ENCODE assay signal across 7 mouse cellular contexts in the genomic region with DNA sequence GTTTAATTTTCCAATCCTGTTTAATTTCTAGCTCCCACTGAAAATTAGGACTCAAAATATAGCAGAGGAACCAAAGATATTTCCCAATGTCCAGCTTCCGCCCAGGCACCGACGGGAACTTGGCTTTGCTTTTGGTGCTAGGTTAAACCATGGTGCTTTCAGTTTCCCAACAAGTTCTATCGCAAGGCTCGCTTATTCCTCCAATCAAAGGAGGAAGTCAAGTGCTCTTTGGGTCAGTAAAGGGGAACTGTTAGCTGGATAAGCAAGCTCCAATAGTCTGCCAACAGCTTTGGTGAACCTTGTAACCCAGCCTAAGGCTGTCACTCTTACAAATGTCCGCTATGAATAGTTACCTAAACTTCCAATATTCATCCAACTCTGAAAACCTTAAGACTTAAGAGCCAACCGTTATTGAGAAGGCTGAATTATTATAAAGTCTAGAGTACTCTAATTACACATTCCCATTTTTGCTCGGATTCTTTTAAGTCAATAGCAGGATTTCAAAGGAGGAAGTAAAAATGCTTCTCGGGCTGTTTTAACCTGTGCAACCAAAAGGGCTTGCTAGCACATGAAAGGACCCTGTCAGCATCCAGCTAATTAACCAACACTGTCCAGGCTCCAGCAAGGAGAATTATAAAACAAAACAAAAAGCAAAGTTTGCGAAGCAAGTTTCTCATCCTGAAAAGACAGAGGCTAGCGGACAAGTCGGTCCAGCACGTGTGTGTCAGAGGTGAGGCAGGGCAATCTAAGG. TPM values are rescaled to one million over a fixed set of nuclear protein-coding genes. Genes with fewer than 3 reads are reported as not detected.
DNase-seq lines count a peak whose midpoint lies in the region; ATAC-seq and TF ChIP-seq lines count a peak whose summit lies in the region.

No protein-coding gene starts in this region.

- peak; percentile 13 for DNase-seq in CD4-positive, CD25-positive, alpha-beta regulatory T cell, adult 2 months (ENCODE audit: low read depth, low spot score)
- DNase-seq in NIH3T3 (ENCODE audit: low read depth) = peak; percentile 56
- peak; percentile 61 to 77 for DNase-seq in heart, adult 18-20 months
- peak; percentile 37 for DNase-seq in kidney, postnatal 0 days (ENCODE audit: low spot score)
- DNase-seq in midbrain, embryonic 10.5 days (ENCODE audit: low spot score) = no peak
- DNase-seq in layer of hippocampus, adult 9-10 months (ENCODE audit: low spot score) = no peak
- DNase-seq in gastrocnemius, postnatal 14 days = no peak

- 30% methylated on average over 13 of the region's 13 CpGs for WGBS in kidney, postnatal 0 days
- 44% methylated on average over 13 of the region's 13 CpGs for WGBS in midbrain, embryonic 10.5 days

- peak overlapping the region; percentile 80 for H3K4me2 ChIP-seq in kidney, postnatal 0 days (ENCODE audit: low read length)

- ATAC-seq in kidney, postnatal 0 days (replicated peaks; ENCODE audit: low FRiP score, low read depth) = no peak

- peak overlapping the region; percentile 89 for H3K9ac ChIP-seq in kidney, postnatal 0 days (ENCODE audit: low read depth, low read length)

- no peak for TF ChIP-seq CTCF in kidney, postnatal 0 days (IDR thresholded peaks at IDR 0.05; ENCODE audit: low read depth)

- H3K9me3 ChIP-seq in kidney, postnatal 0 days (replicated peaks; ENCODE audit: low read length) = no peaks in the 10 kb centered on the region
- H3K9me3 ChIP-seq in midbrain, embryonic 10.5 days (replicated peaks) = no peaks in the 10 kb centered on the region

- intact Hi-C loops in gastrocnemius, postnatal 14 days (cut with DNase I; ENCODE audit: low total_unique reads) = no loop called here

- no peaks in the 10 kb centered on the region for H3K4me1 ChIP-seq in kidney, postnatal 0 days (replicated peaks; ENCODE audit: insufficient read depth, low read length)
- H3K4me1 ChIP-seq in midbrain, embryonic 10.5 days = peaks cover 26% of the 10 kb centered on the region

- H3K36me3 ChIP-seq in kidney, postnatal 0 days (ENCODE audit: insufficient read depth, low read length) = peaks cover 10% of the 10 kb centered on the region; the same call in 1 of the 2 replicates
- H3K36me3 ChIP-seq in midbrain, embryonic 10.5 days = peaks cover 26% of the 10 kb centered on the region

- H3K4me3 ChIP-seq in kidney, postnatal 0 days (replicated peaks; ENCODE audit: low read depth, low read length) = peak overlapping the region; percentile 74
- peak overlapping the region; percentile 88 for H3K4me3 ChIP-seq in midbrain, embryonic 10.5 days

- peak overlapping the region; percentile 87 for H3K27ac ChIP-seq in kidney, postnatal 0 days
- H3K27ac ChIP-seq in midbrain, embryonic 10.5 days (replicated peaks) = peak overlapping the region; percentile 94

- H3K27me3 ChIP-seq in kidney, postnatal 0 days (ENCODE audit: insufficient read depth, low read length) = no peaks in the 10 kb centered on the region
- no peaks in the 10 kb centered on the region for H3K27me3 ChIP-seq in midbrain, embryonic 10.5 days (ENCODE audit: low read depth, poor library complexity, severe bottlenecking)

RNA-seq across cellular contexts. Expression of a gene that starts 1.2 kb away (rescaled TPM):
- total RNA-seq in heart, adult 18-20 months (2021) = 10 to 100 TPM; 19.4 to 20.9 TPM
- 56.5 and 62.8 TPM in 2 replicates for polyA plus RNA-seq in kidney, postnatal 0 days (2015; fragmentation: Nextera tagmentation; extraction: Ambion mirVana)
- 94.7 and 97.5 TPM in 2 replicates for polyA plus RNA-seq in midbrain, embryonic 10.5 days (2016; fragmentation: Nextera tagmentation; extraction: Ambion mirVana)
- 10 to 100 TPM; 10.4 TPM for total RNA-seq in gastrocnemius, postnatal 14 days (2021)

RNA-seq across cellular contexts. Expression of a gene that starts 24.3 kb away (rescaled TPM):
- under 1 TPM in 1 of 2 experiments, not detected in 1; 0.54 TPM for total RNA-seq in heart, adult 18-20 months (2021)
- polyA plus RNA-seq in kidney, postnatal 0 days (2015; fragmentation: Nextera tagmentation; extraction: Ambion mirVana) = 36.1 and 39.2 TPM in 2 replicates
- polyA plus RNA-seq in midbrain, embryonic 10.5 days (2016; fragmentation: Nextera tagmentation; extraction: Ambion mirVana) = 0.77 and 1.6 TPM in 2 replicates
- total RNA-seq in gastrocnemius, postnatal 14 days (2021) = under 1 TPM in 1 of 2 experiments, not detected in 1; 0.27 TPM

RNA-seq across cellular contexts. Expression of a gene that starts 30.9 kb away (rescaled TPM):
- total RNA-seq in heart, adult 18-20 months (2021) = 100 to 1,000 TPM; 390 to 405 TPM
- 314 and 318 TPM in 2 replicates for polyA plus RNA-seq in kidney, postnatal 0 days (2015; fragmentation: Nextera tagmentation; extraction: Ambion mirVana)
- 192 and 200 TPM in 2 replicates for polyA plus RNA-seq in midbrain, embryonic 10.5 days (2016; fragmentation: Nextera tagmentation; extraction: Ambion mirVana)
- 100 to 1,000 TPM; 220 to 243 TPM for total RNA-seq in gastrocnemius, postnatal 14 days (2021)

RNA-seq across cellular contexts. Expression of a gene that starts 41.9 kb away (rescaled TPM):
- total RNA-seq in heart, adult 18-20 months (2021) = 1 to 10 TPM; 3.1 to 3.4 TPM
- polyA plus RNA-seq in kidney, postnatal 0 days (2015; fragmentation: Nextera tagmentation; extraction: Ambion mirVana) = 2.1 and 2.9 TPM in 2 replicates
- 0.46 and 0.62 TPM in 2 replicates for polyA plus RNA-seq in midbrain, embryonic 10.5 days (2016; fragmentation: Nextera tagmentation; extraction: Ambion mirVana)
- 1 to 10 TPM; 2.7 to 3.3 TPM for total RNA-seq in gastrocnemius, postnatal 14 days (2021)

Comparison
In these comparisons a context has a peak if more than half of its experiments do, and no peak if none do; other contexts are left out.
1. DNase-seq: peak in CD4-positive, CD25-positive, alpha-beta regulatory T cell, adult 2 months (single experiment), NIH3T3 (single experiment), heart, adult 18-20 months (2 of 2) and kidney, postnatal 0 days (single experiment); none in midbrain, embryonic 10.5 days (single experiment), layer of hippocampus, adult 9-10 months (single experiment) and gastrocnemius, postnatal 14 days (single experiment).